Mouse (Mus musculus) urinary bladder, postnatal 14 days (tissue): ENCODE results near the gene Fnip1.

Experiments used
- DNase-seq: peaks from one replicate; pipeline ENCODE4 v3.0.0; 2021; ENCODE audit warnings: low spot score

The Fnip1 gene

GRCm38 (mm10) chr11:54554970-54555369 is 117.0 kb downstream of the Fnip1 start:
- DNase-seq: no peak

DNA sequence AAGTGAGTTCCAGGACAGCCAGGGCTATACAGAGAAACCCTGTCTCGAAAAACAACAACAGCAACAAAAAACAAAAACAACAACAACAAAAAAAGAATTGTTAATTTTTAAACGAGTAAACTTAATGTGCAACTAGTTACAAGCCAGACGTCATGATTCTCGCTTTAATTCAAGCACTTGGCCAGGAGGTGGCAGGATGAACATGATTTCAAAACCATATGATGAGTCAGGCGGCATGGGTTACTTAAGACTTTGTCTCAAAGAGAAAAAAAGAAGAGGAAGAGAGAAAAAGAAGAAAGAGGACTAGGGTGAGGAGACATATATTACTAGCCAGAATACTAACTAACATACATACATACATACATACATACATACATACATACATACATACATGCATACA is 124.8 kb downstream of the Fnip1 start:
- DNase-seq: peak; percentile 14
